ENCODE assay signal across 8 mouse cellular contexts in genomic region chr11:99243820-99244374, GRCm38 (mm10). TPM values are rescaled to one million over a fixed set of nuclear protein-coding genes. Genes with fewer than 3 reads are reported as not detected.
DNase-seq lines count a peak whose midpoint lies in the region; ATAC-seq and TF ChIP-seq lines count a peak whose summit lies in the region.

Gene Krt222, minus strand, starts transcription at chr11:99244085.

- 8% methylated on average over 17 of the region's 17 CpGs for WGBS in forebrain, embryonic 10.5 days
- 13% methylated on average over 17 of the region's 17 CpGs for WGBS in midbrain, embryonic 10.5 days
- 7% methylated on average over 17 of the region's 17 CpGs for WGBS in stomach, postnatal 0 days

- H3K36me3 ChIP-seq in testis, adult 2 months (ENCODE audit: control insufficient read depth, insufficient read depth, low read length) = no peaks in the 10 kb centered on the region
- no peaks in the 10 kb centered on the region for H3K36me3 ChIP-seq in forebrain, embryonic 10.5 days (replicated peaks)
- no peaks in the 10 kb centered on the region for H3K36me3 ChIP-seq in midbrain, embryonic 10.5 days
- no peaks in the 10 kb centered on the region for H3K36me3 ChIP-seq in stomach, postnatal 0 days (ENCODE audit: control insufficient read depth, insufficient read depth, low read length)

- no peak within 1 kb of the TSS for H3K27ac ChIP-seq in testis, adult 2 months (ENCODE audit: control insufficient read depth, insufficient read depth, low read depth, low read length)
- H3K27ac ChIP-seq in forebrain, embryonic 10.5 days = no peak within 1 kb of the TSS
- H3K27ac ChIP-seq in midbrain, embryonic 10.5 days (replicated peaks) = 0 out of 2 replicates have a peak within 1 kb of the TSS, but pooled peaks have one; percentile 38
- H3K27ac ChIP-seq in stomach, postnatal 0 days (replicated peaks) = no peak within 1 kb of the TSS

- ATAC-seq in stomach, postnatal 0 days (ENCODE audit: low FRiP score, low TSS enrichment) = no peak

- peak within 1 kb of the TSS; percentile 42 for H3K4me3 ChIP-seq in testis, adult 2 months (ENCODE audit: control insufficient read depth, low read depth, low read length)
- H3K4me3 ChIP-seq in forebrain, embryonic 10.5 days = peak within 1 kb of the TSS; percentile 40
- peak within 1 kb of the TSS; percentile 42 for H3K4me3 ChIP-seq in midbrain, embryonic 10.5 days
- H3K4me3 ChIP-seq in stomach, postnatal 0 days (ENCODE audit: low read depth, low read length) = peak within 1 kb of the TSS; percentile 13; the same call in 1 of the 2 replicates

- TF ChIP-seq EP300 in stomach, postnatal 0 days (optimal IDR thresholded peaks at IDR 0.05) = no peak

- DNase-seq in testis, postnatal 14 days (ENCODE audit: low spot score) = no peak
- DNase-seq in forebrain, embryonic 10.5 days (ENCODE audit: extremely low spot score, low spot score) = peak; percentile 20
- DNase-seq in heart, postnatal 36 days = peak; percentile 21 to 25
- DNase-seq in layer of hippocampus, adult 9-11 months = peak; percentile 27
- no peak for DNase-seq in midbrain, embryonic 10.5 days (ENCODE audit: low spot score)
- DNase-seq in stomach, postnatal 0 days (ENCODE audit: low spot score) = no peak
- no peak for DNase-seq in gastrocnemius, postnatal 4 days (ENCODE audit: low spot score in 2 of 2)

- no peaks in the 10 kb centered on the region for H3K9me3 ChIP-seq in forebrain, embryonic 10.5 days
- H3K9me3 ChIP-seq in midbrain, embryonic 10.5 days (replicated peaks) = no peaks in the 10 kb centered on the region
- H3K9me3 ChIP-seq in stomach, postnatal 0 days (ENCODE audit: control insufficient read depth, low read length) = no peaks in the 10 kb centered on the region

- TF ChIP-seq CTCF in testis, adult 2 months (IDR thresholded peaks at IDR 0.05; ENCODE audit: control insufficient read depth, insufficient read depth, insufficient replicate concordance, low read depth, low read length) = no peak
- no peak for TF ChIP-seq CTCF in stomach, postnatal 0 days (IDR thresholded peaks at IDR 0.05; ENCODE audit: low read depth)

- H3K4me2 ChIP-seq in stomach, postnatal 0 days (replicated peaks; ENCODE audit: low read depth) = peak within 1 kb of the TSS; percentile 50

- no peaks in the 10 kb centered on the region for H3K27me3 ChIP-seq in testis, adult 2 months (ENCODE audit: control insufficient read depth, insufficient read depth, low read length)
- H3K27me3 ChIP-seq in forebrain, embryonic 10.5 days (ENCODE audit: poor library complexity, severe bottlenecking) = no peaks in the 10 kb centered on the region
- no peaks in the 10 kb centered on the region for H3K27me3 ChIP-seq in midbrain, embryonic 10.5 days (ENCODE audit: low read depth, poor library complexity, severe bottlenecking)
- no peaks in the 10 kb centered on the region for H3K27me3 ChIP-seq in stomach, postnatal 0 days (ENCODE audit: control insufficient read depth, insufficient read depth, low read length)

- intact Hi-C loops in heart, postnatal 36 days (cut with DNase I) = loop anchor here (5.0 kb wide), 1 partner anchor 37 kb away; no protein-coding TSS in a partner anchor

- TF ChIP-seq POLR2A in testis, adult 2 months (IDR thresholded peaks at IDR 0.05; ENCODE audit: control insufficient read depth, low read depth, low read length) = no peak

- H3K9ac ChIP-seq in stomach, postnatal 0 days (ENCODE audit: low read length) = peak within 1 kb of the TSS; percentile 31; the same call in 1 of the 2 replicates

- H3K4me1 ChIP-seq in testis, adult 2 months (ENCODE audit: control insufficient read depth, insufficient read depth, low read length) = peaks cover 4% of the 10 kb centered on the region
- H3K4me1 ChIP-seq in forebrain, embryonic 10.5 days = peaks cover 8% of the 10 kb centered on the region
- H3K4me1 ChIP-seq in midbrain, embryonic 10.5 days = peaks cover 7% of the 10 kb centered on the region
- H3K4me1 ChIP-seq in stomach, postnatal 0 days (replicated peaks; ENCODE audit: control insufficient read depth, insufficient read depth) = peaks cover 2% of the 10 kb centered on the region; the same call in 1 of the 2 replicates

RNA-seq across cellular contexts. Expression of gene Krt222, which starts in this region (rescaled TPM):
- polyA plus RNA-seq in testis, adult 2 months (2012; rRNA removed) = 0.12 TPM in 1 of 2 replicates, not detected in the other
- 0.07 and 0.12 TPM in 2 replicates for polyA plus RNA-seq in forebrain, embryonic 10.5 days (2016; fragmentation: Nextera tagmentation; extraction: Ambion mirVana)
- total RNA-seq in heart, postnatal 36 days (2021) = 10 to 100 TPM; 25.6 to 33.4 TPM
- 0.12 and 0.24 TPM in 2 replicates for polyA plus RNA-seq in midbrain, embryonic 10.5 days (2016; fragmentation: Nextera tagmentation; extraction: Ambion mirVana)
- 0.25 and 0.33 TPM in 2 replicates for polyA plus RNA-seq in stomach, postnatal 0 days (2015; fragmentation: Nextera tagmentation; extraction: Ambion mirVana)
- total RNA-seq in gastrocnemius, postnatal 4 days (2021) = 1 to 10 TPM; 2.0 to 2.6 TPM

Comparison
In these comparisons a context has a peak if more than half of its experiments do, and no peak if none do; other contexts are left out.
1. RNA of gene Krt222 (total RNA-seq): 25.6 to 33.4 TPM in heart, postnatal 36 days; 2.0 to 2.6 TPM in gastrocnemius, postnatal 4 days; every median in the first group is over 4 times any median in the second.
2. Peak in DNase-seq and H3K4me3 ChIP-seq in forebrain, embryonic 10.5 days; RNA of the gene not detected or under 1 TPM.
3. DNase-seq: peak in heart, postnatal 36 days (2 of 2) and layer of hippocampus, adult 9-11 months (single experiment); none in testis, postnatal 14 days (single experiment), midbrain, embryonic 10.5 days (single experiment), stomach, postnatal 0 days (single experiment) and gastrocnemius, postnatal 4 days (0 of 2).
4. Peak in every context shown above with its lines, with median percentiles within 50 percentile points of each other: H3K4me3 ChIP-seq.